Mouse (Mus musculus): ENCODE measurements around the gene Usp10. TPM values are rescaled to one million over a fixed set of nuclear protein-coding genes. Genes with fewer than 3 reads are reported as not detected.

Usp10 gene
- polyA plus RNA-seq, 1 experiment from 2014 or later = 40.3 TPM

DNA sequence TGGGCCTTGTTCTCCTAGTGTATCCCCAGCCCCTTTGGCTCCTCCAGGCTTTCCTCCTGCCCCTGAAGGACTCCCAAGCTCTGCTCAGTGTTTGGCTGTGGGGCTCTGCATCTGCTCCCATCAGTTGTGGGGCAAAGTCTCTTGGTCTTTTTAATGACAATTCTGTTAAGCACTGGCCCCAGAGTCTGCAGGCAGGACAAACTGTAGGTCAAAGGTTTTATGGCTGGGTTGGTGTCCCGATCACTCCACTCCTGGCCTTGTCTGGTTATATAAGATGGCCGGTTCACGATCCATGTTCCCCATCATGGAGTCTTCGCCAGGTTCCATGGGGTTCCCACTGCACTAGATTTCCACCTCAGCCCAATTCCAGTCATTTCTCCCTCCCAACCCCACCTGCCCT, 23.5 kb downstream of the Usp10 start:
- Histone ChIP-seq H3K4me3 (ENCODE audit: low read depth, low read length) (no peak overlapping the region), H3K27me3 (replicated peaks; ENCODE audit: insufficient read depth, low read length) (no peaks in the 10 kb centered on the region), H3K4me2 (replicated peaks; ENCODE audit: low read depth, low read length) (no peak overlapping the region), H3K9ac (replicated peaks; ENCODE audit: low read depth) (no peak overlapping the region), H3K4me1 (ENCODE audit: insufficient read depth, low read depth, low read length) (no peaks in the 10 kb centered on the region), H3K27ac (ENCODE audit: low read length) (no peak overlapping the region), H3K9me3 (ENCODE audit: low read length) (no peaks in the 10 kb centered on the region), H3K36me3 (ENCODE audit: insufficient read depth, low read length) (0 out of 2 replicates have a peak, but pooled peaks cover 4% of the 10 kb centered on the region)
- DNase-seq (ENCODE audit: low spot score) = no peak
- TF ChIP-seq CTCF (IDR thresholded peaks at IDR 0.05) = no peak
- TF ChIP-seq EP300 (IDR thresholded peaks at IDR 0.05) = no peak
- no peak for ATAC-seq
- 100% methylated on average over 4 of the region's 4 CpGs for WGBS

DNA sequence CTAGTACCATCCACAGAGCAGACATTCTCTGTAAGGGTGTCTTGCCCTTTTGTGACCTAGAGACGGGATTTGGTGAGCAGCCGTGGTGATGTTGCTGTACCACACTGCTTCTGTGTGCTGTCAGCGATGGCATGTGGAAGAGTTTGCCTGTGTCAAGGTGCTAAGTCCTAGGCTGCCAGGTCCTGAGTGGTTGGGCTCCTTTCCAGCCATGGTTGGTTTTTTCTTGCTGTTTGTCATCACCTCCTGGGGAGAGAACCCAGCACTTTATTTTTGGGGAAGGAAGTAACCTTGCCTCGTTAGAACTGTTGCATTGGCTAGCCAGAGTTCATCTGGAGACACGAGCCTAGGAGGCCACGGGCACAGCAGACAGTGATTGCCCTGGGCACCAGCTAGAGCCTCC, 25.4 kb downstream of the Usp10 start:
- H3K36me3 ChIP-seq (ENCODE audit: insufficient read depth, low read length) = 0 out of 2 replicates have a peak, but pooled peaks cover 4% of the 10 kb centered on the region

DNA sequence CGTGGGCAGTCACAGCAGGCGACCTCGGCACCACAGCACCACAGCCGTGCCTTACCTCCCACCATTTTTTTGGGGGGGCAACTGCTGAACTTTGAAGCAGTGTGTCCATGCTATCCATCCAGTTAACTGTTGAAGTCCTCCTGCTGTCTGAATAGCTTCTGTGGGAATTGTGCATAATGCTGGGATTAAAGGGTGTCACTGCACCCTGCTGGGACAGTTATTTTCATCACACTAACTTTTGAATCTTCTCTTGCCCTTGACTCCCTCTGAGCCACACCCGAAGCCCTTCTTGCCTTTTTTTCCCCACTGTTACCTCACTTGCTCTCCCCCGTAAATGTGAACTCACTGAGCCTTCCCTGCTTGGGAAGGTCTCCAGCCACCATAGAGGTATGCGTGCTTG, 28.3 kb downstream of the Usp10 start:
- Histone ChIP-seq H3K4me2 (replicated peaks; ENCODE audit: low read depth, low read length) (no peak overlapping the region), H3K4me1 (ENCODE audit: insufficient read depth, low read depth, low read length) (no peaks in the 10 kb centered on the region), H3K27me3 (replicated peaks; ENCODE audit: insufficient read depth, low read length) (no peaks in the 10 kb centered on the region), H3K36me3 (ENCODE audit: insufficient read depth, low read length) (peaks cover 13% of the 10 kb centered on the region; the same call in 1 of the 2 replicates), H3K9ac (replicated peaks; ENCODE audit: low read depth) (no peak overlapping the region), H3K4me3 (ENCODE audit: low read depth, low read length) (no peak overlapping the region), H3K9me3 (ENCODE audit: low read length) (no peaks in the 10 kb centered on the region), H3K27ac (ENCODE audit: low read length) (no peak overlapping the region)
- ATAC-seq = no peak
- TF ChIP-seq EP300 (IDR thresholded peaks at IDR 0.05) = no peak
- no peak for TF ChIP-seq CTCF (IDR thresholded peaks at IDR 0.05)
- DNase-seq (ENCODE audit: low spot score) = no peak
- 87% methylated on average over 7 of the region's 7 CpGs for WGBS

More for the DNA sequence above, 25.4 kb downstream of the Usp10 start:
- WGBS = 73% methylated on average over 6 of the region's 6 CpGs
- Histone ChIP-seq H3K27ac (ENCODE audit: low read length) (no peak overlapping the region), H3K4me3 (ENCODE audit: low read depth, low read length) (no peak overlapping the region), H3K4me1 (ENCODE audit: insufficient read depth, low read depth, low read length) (no peaks in the 10 kb centered on the region), H3K9ac (replicated peaks; ENCODE audit: low read depth) (no peak overlapping the region), H3K27me3 (replicated peaks; ENCODE audit: insufficient read depth, low read length) (no peaks in the 10 kb centered on the region), H3K9me3 (ENCODE audit: low read length) (no peaks in the 10 kb centered on the region), H3K4me2 (replicated peaks; ENCODE audit: low read depth, low read length) (no peak overlapping the region)
- DNase-seq (ENCODE audit: low spot score) (no peak), ATAC-seq (no peak)
- TF ChIP-seq EP300 (IDR thresholded peaks at IDR 0.05) (no peak), CTCF (IDR thresholded peaks at IDR 0.05) (no peak)

DNA sequence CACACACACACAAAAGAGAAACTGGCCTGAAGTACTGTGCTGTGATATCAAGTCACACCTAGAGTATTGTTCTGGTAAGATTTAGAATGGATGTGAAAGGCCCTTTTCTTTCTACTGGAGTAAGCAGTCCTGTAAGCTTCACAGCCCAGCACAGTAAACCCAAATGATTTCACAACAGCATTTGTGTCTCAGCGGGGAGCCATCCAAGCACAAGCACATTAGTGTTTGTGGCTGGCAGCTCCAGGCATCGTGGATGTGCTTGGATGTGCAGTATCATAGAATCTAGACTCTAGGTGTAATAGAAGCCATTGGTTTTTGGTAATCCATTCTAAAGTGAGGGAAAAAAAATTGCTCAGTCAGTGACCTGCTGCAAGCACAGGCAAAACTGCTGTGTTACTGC, 29.2 kb downstream of the Usp10 start:
- TF ChIP-seq EP300 (IDR thresholded peaks at IDR 0.05) (no peak), CTCF (IDR thresholded peaks at IDR 0.05) (no peak)
- ATAC-seq (no peak), DNase-seq (ENCODE audit: low spot score) (no peak)
- Histone ChIP-seq H3K27ac (ENCODE audit: low read length) (no peak overlapping the region), H3K4me2 (replicated peaks; ENCODE audit: low read depth, low read length) (no peak overlapping the region), H3K9ac (replicated peaks; ENCODE audit: low read depth) (no peak overlapping the region), H3K4me1 (ENCODE audit: insufficient read depth, low read depth, low read length) (no peaks in the 10 kb centered on the region), H3K27me3 (replicated peaks; ENCODE audit: insufficient read depth, low read length) (no peaks in the 10 kb centered on the region), H3K36me3 (ENCODE audit: insufficient read depth, low read length) (peaks cover 16% of the 10 kb centered on the region), H3K4me3 (ENCODE audit: low read depth, low read length) (no peak overlapping the region), H3K9me3 (ENCODE audit: low read length) (no peaks in the 10 kb centered on the region)
- 88% methylated on average over 2 of the region's 2 CpGs for WGBS

DNA sequence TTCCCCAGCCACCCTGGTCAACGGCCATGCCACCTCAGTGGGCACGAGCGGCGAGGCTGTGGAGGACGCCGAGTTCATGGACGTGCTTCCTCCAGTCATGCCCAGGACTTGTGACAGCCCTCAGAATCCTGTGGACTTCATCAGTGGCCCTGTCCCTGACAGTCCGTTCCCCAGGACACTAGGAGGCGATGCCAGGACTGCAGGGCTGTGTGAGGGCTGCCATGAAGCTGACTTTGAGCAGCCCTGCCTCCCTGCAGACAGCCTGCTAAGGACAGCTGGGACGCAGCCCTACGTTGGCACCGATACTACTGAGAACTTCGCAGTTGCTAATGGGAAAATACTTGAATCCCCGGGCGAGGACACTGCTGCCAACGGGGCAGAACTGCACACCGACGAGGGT, 31.3 kb downstream of the Usp10 start:
- no peaks in the 10 kb centered on the region for H3K9me3 ChIP-seq (ENCODE audit: low read length)
- ATAC-seq = no peak
- TF ChIP-seq CTCF (IDR thresholded peaks at IDR 0.05) (no peak), EP300 (IDR thresholded peaks at IDR 0.05) (no peak)
- no peak overlapping the region for H3K9ac ChIP-seq (replicated peaks; ENCODE audit: low read depth)
- H3K4me1 ChIP-seq (ENCODE audit: insufficient read depth, low read depth, low read length) = no peaks in the 10 kb centered on the region
- WGBS = 92% methylated on average over 18 of the region's 18 CpGs
- no peak for DNase-seq (ENCODE audit: low spot score)
- H3K27me3 ChIP-seq (replicated peaks; ENCODE audit: insufficient read depth, low read length) = no peaks in the 10 kb centered on the region
- H3K27ac ChIP-seq (ENCODE audit: low read length) = no peak overlapping the region
- no peak overlapping the region for H3K4me3 ChIP-seq (ENCODE audit: low read depth, low read length)
- H3K36me3 ChIP-seq (ENCODE audit: insufficient read depth, low read length) = peaks cover 16% of the 10 kb centered on the region
- no peak overlapping the region for H3K4me2 ChIP-seq (replicated peaks; ENCODE audit: low read depth, low read length)

DNA sequence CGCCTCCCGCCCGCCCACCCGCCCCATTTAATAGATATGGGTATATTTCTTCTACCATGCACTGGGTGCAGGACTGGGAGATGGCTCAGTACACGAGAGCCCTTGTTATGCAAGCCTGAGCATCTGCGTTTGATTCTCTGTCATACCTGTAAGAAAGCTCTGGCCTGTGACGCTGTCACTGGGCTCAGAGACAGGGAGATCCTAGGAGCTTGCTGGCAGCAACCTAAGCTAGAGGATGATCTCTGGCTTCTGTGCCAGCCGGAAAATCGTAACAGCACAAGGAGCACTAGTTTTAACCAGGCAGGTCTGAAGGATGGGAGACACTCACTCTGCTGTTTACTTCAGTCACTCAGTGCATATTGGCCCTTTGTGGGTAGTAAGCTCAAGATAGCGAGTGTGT, 33.5 kb downstream of the Usp10 start:
- Histone ChIP-seq H3K9ac (replicated peaks; ENCODE audit: low read depth) (no peak overlapping the region), H3K4me3 (ENCODE audit: low read depth, low read length) (no peak overlapping the region), H3K27ac (ENCODE audit: low read length) (no peak overlapping the region), H3K36me3 (ENCODE audit: insufficient read depth, low read length) (peaks cover 13% of the 10 kb centered on the region), H3K4me1 (ENCODE audit: insufficient read depth, low read depth, low read length) (no peaks in the 10 kb centered on the region), H3K4me2 (replicated peaks; ENCODE audit: low read depth, low read length) (no peak overlapping the region), H3K27me3 (replicated peaks; ENCODE audit: insufficient read depth, low read length) (no peaks in the 10 kb centered on the region), H3K9me3 (ENCODE audit: low read length) (no peaks in the 10 kb centered on the region)
- DNase-seq (ENCODE audit: low spot score) (no peak), ATAC-seq (no peak)
- no peak for TF ChIP-seq EP300 (IDR thresholded peaks at IDR 0.05)
- WGBS = 95% methylated on average over 10 of the region's 10 CpGs

Measured in lung, postnatal 0 days (tissue).